Mouse (Mus musculus): ENCODE measurements around the gene Hdac9. TPM values are rescaled to one million over a fixed set of nuclear protein-coding genes. Genes with fewer than 3 reads are reported as not detected.
"Not testable (repeated sequence)": the region's sequence is repeated elsewhere in the genome, so short reads cannot be mapped to it uniquely, and the experiment has no call there.

Hdac9 gene
- total RNA-seq, 2 experiments from 2014 or later = 2.8 to 5.2 TPM

GRCm38 (mm10) chr12:34087292-34087942 lies 829.5 kb downstream of the Hdac9 start:
- intact Hi-C loops (cut with DNase I; ENCODE audit: low total_unique reads) = no loop called here
- no peak for DNase-seq

GRCm38 (mm10) chr12:34076981-34077380 lies 839.9 kb downstream of the Hdac9 start:
- no peak for DNase-seq
- intact Hi-C loops (cut with DNase I; ENCODE audit: low total_unique reads) = no loop called here

- no peak for DNase-seq
- intact Hi-C loops (cut with DNase I; ENCODE audit: low total_unique reads) = no loop called here
Observed at GRCm38 (mm10) chr12:34075805-34076509, 840.9 kb downstream of the Hdac9 start.

GRCm38 (mm10) chr12:34052508-34052907 lies 864.4 kb downstream of the Hdac9 start:
- intact Hi-C loops (cut with DNase I; ENCODE audit: low total_unique reads) = no loop called here
- DNase-seq = no peak

GRCm38 (mm10) chr12:34052036-34052435 lies 864.9 kb downstream of the Hdac9 start:
- DNase-seq = no peak
- intact Hi-C loops (cut with DNase I; ENCODE audit: low total_unique reads) = no loop called here

GRCm38 (mm10) chr12:34051112-34051511 lies 865.8 kb downstream of the Hdac9 start:
- intact Hi-C loops (cut with DNase I; ENCODE audit: low total_unique reads) = no loop called here

GRCm38 (mm10) chr12:34040949-34041348 lies 875.9 kb downstream of the Hdac9 start:
- no peak for DNase-seq
- intact Hi-C loops (cut with DNase I; ENCODE audit: low total_unique reads) = no loop called here

More at GRCm38 (mm10) chr12:34051112-34051511, 865.8 kb downstream of the Hdac9 start:
- no peak for DNase-seq

- no peak for DNase-seq
Observed at GRCm38 (mm10) chr12:34040061-34040460, 876.8 kb downstream of the Hdac9 start.

GRCm38 (mm10) chr12:34009796-34010195 lies 907.1 kb downstream of the Hdac9 start:
- DNase-seq; intact Hi-C loops (cut with DNase I; ENCODE audit: low total_unique reads): not testable (repeated sequence)

More at GRCm38 (mm10) chr12:34040061-34040460, 876.8 kb downstream of the Hdac9 start:
- intact Hi-C loops (cut with DNase I; ENCODE audit: low total_unique reads) = no loop called here

Other genes starting within 250 kb of the Hdac9 start
- gene Prps1l1, start 67.7 kb upstream of the Hdac9 start, total RNA-seq (2021) = not detected
- gene Snx13, start 130.1 kb upstream of the Hdac9 start, total RNA-seq (2021) = 10 to 100 TPM; 31.4 to 36.2 TPM

All from gastrocnemius, postnatal 14 days (tissue).